Mouse (Mus musculus): Measurements from ENCODE around the gene Shroom3. TPM values are rescaled to one million over a fixed set of nuclear protein-coding genes. Genes with fewer than 3 reads are reported as not detected.

Gene Shroom3
- polyA plus RNA-seq, 1 experiment, result 4.4 TPM

GRCm38 (mm10) chr5:92742701-92743100, 59.5 kb downstream of the Shroom3 start:
- Histone ChIP-seq H3K4me3 (replicated peaks; ENCODE audit: insufficient read depth, low read depth, low read length) (no peak overlapping the region), H3K4me1 (ENCODE audit: control insufficient read depth, insufficient read depth, low read length) (no peaks in the 10 kb centered on the region), H3K27me3 (ENCODE audit: control insufficient read depth, insufficient read depth, low read length) (no peaks in the 10 kb centered on the region), H3K27ac (ENCODE audit: insufficient read depth, low read length) (no peak overlapping the region)
- TF ChIP-seq POLR2A (IDR thresholded peaks at IDR 0.05; ENCODE audit: borderline replicate concordance, insufficient read depth, low read length) (no peak), CTCF (IDR thresholded peaks at IDR 0.05; ENCODE audit: borderline replicate concordance, insufficient read depth, low read depth, low read length) (no peak)
- DNase-seq, result no peak
- 82% methylated on average over 5 of the region's 5 CpGs for WGBS

DNA sequence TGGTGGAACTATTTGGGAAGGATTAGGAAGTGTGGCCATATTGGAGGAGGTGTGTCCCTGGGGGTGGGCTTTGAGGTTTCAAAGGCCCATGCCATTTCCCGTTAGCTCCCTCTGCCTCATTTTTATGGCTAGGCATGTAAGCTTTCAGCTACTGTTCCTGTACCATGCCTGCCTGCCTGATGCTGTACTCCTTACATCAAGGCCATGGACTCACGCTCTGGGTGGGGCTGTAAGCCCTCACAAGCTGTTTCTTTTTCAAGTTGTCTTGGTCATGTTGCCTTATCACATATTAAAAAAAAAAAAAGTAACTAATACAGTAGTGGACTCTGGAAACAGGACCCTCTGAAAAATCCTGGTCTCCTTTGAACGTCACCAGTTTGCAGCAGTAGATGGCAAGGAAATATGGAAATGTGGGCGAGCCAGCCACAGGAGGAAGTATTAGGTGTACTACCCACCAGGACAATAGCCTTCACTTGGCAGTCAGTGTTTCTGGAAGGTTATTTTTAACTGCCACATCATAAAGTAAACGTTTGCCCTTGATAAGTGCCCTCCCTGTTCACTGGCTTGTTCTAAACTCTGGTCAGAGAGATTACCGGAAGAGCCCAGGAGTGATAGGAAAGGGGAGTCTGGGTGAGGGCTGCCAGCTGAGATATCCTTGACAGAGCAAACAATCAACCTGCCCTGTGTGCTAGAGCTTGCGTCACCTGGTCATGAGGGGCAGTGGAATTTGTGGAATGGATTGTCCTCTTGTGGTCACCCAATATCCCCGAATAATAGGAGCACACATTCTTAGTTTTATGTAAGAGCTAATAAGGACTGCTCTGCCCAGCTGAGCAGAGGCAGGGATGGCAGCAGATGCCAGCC, 62.4 kb downstream of the Shroom3 start:
- Histone ChIP-seq H3K4me1 (ENCODE audit: control insufficient read depth, insufficient read depth, low read length) (no peaks in the 10 kb centered on the region), H3K27me3 (ENCODE audit: control insufficient read depth, insufficient read depth, low read length) (no peaks in the 10 kb centered on the region), H3K4me3 (replicated peaks; ENCODE audit: insufficient read depth, low read depth, low read length) (no peak overlapping the region), H3K27ac (ENCODE audit: insufficient read depth, low read length) (no peak overlapping the region)
- DNase-seq, result no peak
- TF ChIP-seq CTCF (IDR thresholded peaks at IDR 0.05; ENCODE audit: borderline replicate concordance, insufficient read depth, low read depth, low read length) (no peak), POLR2A (IDR thresholded peaks at IDR 0.05; ENCODE audit: borderline replicate concordance, insufficient read depth, low read length) (no peak)
- WGBS, result 82% methylated on average over 8 of the region's 8 CpGs

DNA sequence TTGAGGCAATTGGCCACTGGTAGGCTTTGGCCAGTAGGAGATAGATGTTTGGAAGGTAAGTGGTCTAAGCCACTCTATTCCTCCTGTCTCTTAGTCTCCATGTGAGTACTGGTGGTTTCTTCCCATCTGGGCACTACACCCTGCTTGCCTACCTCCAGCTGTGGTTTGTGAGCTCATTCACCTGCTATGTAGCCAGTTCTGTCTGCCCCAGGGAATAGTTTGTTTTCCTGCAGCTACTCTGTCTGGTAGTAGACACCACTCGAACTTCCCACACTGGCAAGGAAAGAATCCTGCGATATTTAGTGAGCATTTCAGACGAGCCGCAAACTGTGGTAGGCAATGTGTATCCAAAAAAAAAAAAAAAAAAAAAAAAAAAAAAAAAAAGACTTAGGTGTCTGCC, 68.3 kb downstream of the Shroom3 start:
- 88% methylated on average over 4 of the region's 4 CpGs for WGBS
- Histone ChIP-seq H3K4me1 (ENCODE audit: control insufficient read depth, insufficient read depth, low read length) (no peaks in the 10 kb centered on the region), H3K4me3 (replicated peaks; ENCODE audit: insufficient read depth, low read depth, low read length) (no peak overlapping the region), H3K27me3 (ENCODE audit: control insufficient read depth, insufficient read depth, low read length) (no peaks in the 10 kb centered on the region), H3K27ac (ENCODE audit: insufficient read depth, low read length) (no peak overlapping the region)
- no peak for TF ChIP-seq CTCF (IDR thresholded peaks at IDR 0.05; ENCODE audit: borderline replicate concordance, insufficient read depth, low read depth, low read length)
- TF ChIP-seq POLR2A (IDR thresholded peaks at IDR 0.05; ENCODE audit: borderline replicate concordance, insufficient read depth, low read length), result no peak
- DNase-seq, result no peak

- no peak for DNase-seq
- no peaks in the 10 kb centered on the region for H3K27me3 ChIP-seq (ENCODE audit: control insufficient read depth, insufficient read depth, low read length)
- no peak overlapping the region for H3K27ac ChIP-seq (ENCODE audit: insufficient read depth, low read length)
- 80% methylated on average over 7 of the region's 7 CpGs for WGBS
- H3K4me3 ChIP-seq (replicated peaks; ENCODE audit: insufficient read depth, low read depth, low read length), result no peak overlapping the region
- H3K4me1 ChIP-seq (ENCODE audit: control insufficient read depth, insufficient read depth, low read length), result no peaks in the 10 kb centered on the region
- TF ChIP-seq POLR2A (IDR thresholded peaks at IDR 0.05; ENCODE audit: borderline replicate concordance, insufficient read depth, low read length) (no peak), CTCF (IDR thresholded peaks at IDR 0.05; ENCODE audit: borderline replicate concordance, insufficient read depth, low read depth, low read length) (no peak)
These were observed 72.1 kb downstream of the Shroom3 start for GRCm38 (mm10) chr5:92755241-92755775.

GRCm38 (mm10) chr5:92759156-92759745, 76.0 kb downstream of the Shroom3 start:
- Histone ChIP-seq H3K4me1 (ENCODE audit: control insufficient read depth, insufficient read depth, low read length) (no peaks in the 10 kb centered on the region), H3K27ac (ENCODE audit: insufficient read depth, low read length) (no peak overlapping the region), H3K4me3 (replicated peaks; ENCODE audit: insufficient read depth, low read depth, low read length) (no peak overlapping the region), H3K27me3 (ENCODE audit: control insufficient read depth, insufficient read depth, low read length) (no peaks in the 10 kb centered on the region)
- 73% methylated on average over 6 of the region's 6 CpGs for WGBS
- no peak for TF ChIP-seq POLR2A (IDR thresholded peaks at IDR 0.05; ENCODE audit: borderline replicate concordance, insufficient read depth, low read length)
- TF ChIP-seq CTCF (IDR thresholded peaks at IDR 0.05; ENCODE audit: borderline replicate concordance, insufficient read depth, low read depth, low read length), result no peak
- no peak for DNase-seq

GRCm38 (mm10) chr5:92760542-92760941, 77.3 kb downstream of the Shroom3 start:
- no peak overlapping the region for H3K4me3 ChIP-seq (replicated peaks; ENCODE audit: insufficient read depth, low read depth, low read length)
- no peak overlapping the region for H3K27ac ChIP-seq (ENCODE audit: insufficient read depth, low read length)
- no peak for TF ChIP-seq POLR2A (IDR thresholded peaks at IDR 0.05; ENCODE audit: borderline replicate concordance, insufficient read depth, low read length)
- no peak for TF ChIP-seq CTCF (IDR thresholded peaks at IDR 0.05; ENCODE audit: borderline replicate concordance, insufficient read depth, low read depth, low read length)
- WGBS, result 60% methylated on average over 7 of the region's 7 CpGs
- no peak for DNase-seq
- H3K4me1 ChIP-seq (ENCODE audit: control insufficient read depth, insufficient read depth, low read length), result no peaks in the 10 kb centered on the region
- H3K27me3 ChIP-seq (ENCODE audit: control insufficient read depth, insufficient read depth, low read length), result no peaks in the 10 kb centered on the region

GRCm38 (mm10) chr5:92761615-92762353, 78.5 kb downstream of the Shroom3 start:
- Histone ChIP-seq H3K27ac (ENCODE audit: insufficient read depth, low read length) (no peak overlapping the region), H3K4me3 (replicated peaks; ENCODE audit: insufficient read depth, low read depth, low read length) (no peak overlapping the region), H3K27me3 (ENCODE audit: control insufficient read depth, insufficient read depth, low read length) (no peaks in the 10 kb centered on the region), H3K4me1 (ENCODE audit: control insufficient read depth, insufficient read depth, low read length) (no peaks in the 10 kb centered on the region)
- TF ChIP-seq POLR2A (IDR thresholded peaks at IDR 0.05; ENCODE audit: borderline replicate concordance, insufficient read depth, low read length) (no peak), CTCF (IDR thresholded peaks at IDR 0.05; ENCODE audit: borderline replicate concordance, insufficient read depth, low read depth, low read length) (no peak)
- no peak for DNase-seq
- WGBS, result 86% methylated on average over 9 of the region's 9 CpGs

Data from cerebellum, adult 2 months (tissue).